Mouse (Mus musculus) lung, postnatal 4 days (tissue): ENCODE measurements around the gene Nup188.

ENCODE experiments used
- DNase-seq, 2 experiments: peaks; one replicate each; pipeline ENCODE4 v3.0.0; 2021

The Nup188 gene

DNA sequence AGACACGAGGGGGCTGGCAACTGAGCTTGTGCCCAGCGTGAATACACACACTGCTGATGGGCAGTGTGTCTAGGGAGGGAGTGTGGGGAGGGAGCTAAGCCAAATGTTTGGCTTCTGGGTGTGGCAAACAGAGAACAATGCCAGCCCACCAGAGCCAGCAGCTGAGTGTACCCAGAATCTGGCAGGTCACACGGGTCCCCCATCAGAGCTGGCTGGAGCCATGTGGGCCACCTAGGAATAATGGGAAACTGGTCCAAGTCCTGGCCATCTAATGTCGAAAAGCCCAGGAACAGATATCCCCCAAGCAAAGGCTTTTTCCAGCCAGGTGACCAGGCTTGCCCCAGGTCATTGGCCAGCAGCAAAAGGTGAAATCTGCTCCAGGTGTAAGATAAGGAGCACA, 69.7 kb downstream of the Nup188 start:
- DNase-seq: no peak

- DNase-seq: no peak
Measured at GRCm38 (mm10) chr2:30356266-30356665, 70.1 kb downstream of the Nup188 start.

- DNase-seq: no peak
Measured at GRCm38 (mm10) chr2:30356906-30357305, 70.7 kb downstream of the Nup188 start.

DNA sequence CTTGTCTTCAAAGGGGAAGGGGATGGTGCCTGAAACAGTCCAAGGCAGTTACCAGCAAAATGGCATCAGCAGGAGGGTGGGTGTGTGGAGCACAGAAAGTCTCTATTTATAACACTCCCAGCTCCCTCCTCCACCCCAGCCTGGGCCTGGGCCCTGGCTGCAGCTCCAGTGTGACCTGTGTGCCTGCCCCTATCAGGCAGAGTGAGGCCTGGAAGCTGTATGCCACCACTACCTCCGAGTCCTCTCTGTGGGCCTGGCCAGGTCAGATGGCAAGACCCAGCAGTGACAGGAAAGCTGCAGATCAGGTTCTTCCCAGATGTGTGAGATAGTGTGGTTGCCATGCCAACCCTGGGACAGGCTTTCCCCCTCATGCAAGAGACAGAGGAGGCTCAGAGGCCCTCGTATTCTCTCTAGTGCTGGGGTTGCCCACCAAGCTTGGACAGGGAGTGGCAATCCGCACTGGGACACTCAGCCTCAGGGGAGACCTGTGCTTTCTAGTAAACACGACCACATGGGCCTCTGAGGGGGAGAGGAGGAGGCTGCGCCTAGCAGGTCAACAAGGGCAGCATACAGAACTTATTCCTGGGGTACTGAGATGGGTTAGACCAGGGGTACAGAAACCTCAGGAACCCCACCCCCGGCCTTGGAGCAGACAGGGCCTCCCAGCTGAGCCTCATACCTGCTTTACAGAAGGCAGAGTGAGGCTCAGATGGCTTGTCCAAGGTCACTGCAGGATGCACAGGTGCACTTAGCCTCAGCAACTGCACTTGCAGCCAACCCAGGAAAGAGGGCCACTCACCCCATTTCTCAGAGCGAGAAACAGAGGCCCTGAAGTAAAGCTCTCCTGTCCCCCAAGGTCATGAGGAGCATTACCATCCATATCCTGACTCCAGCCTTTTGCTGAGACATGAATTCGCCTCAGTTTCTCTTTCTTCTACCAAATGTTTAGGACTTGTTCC, 71.6 kb downstream of the Nup188 start:
- no peak for DNase-seq

- peak; percentile 89 to 93 for DNase-seq
Measured at GRCm38 (mm10) chr2:30358533-30359531, 72.6 kb downstream of the Nup188 start, which contains the start of gene Sh3glb2. TSS of gene Sh3glb2 (minus strand) at chr2:30359337.

- DNase-seq: no peak
Measured at GRCm38 (mm10) chr2:30360626-30361025, 74.4 kb downstream of the Nup188 start.

DNA sequence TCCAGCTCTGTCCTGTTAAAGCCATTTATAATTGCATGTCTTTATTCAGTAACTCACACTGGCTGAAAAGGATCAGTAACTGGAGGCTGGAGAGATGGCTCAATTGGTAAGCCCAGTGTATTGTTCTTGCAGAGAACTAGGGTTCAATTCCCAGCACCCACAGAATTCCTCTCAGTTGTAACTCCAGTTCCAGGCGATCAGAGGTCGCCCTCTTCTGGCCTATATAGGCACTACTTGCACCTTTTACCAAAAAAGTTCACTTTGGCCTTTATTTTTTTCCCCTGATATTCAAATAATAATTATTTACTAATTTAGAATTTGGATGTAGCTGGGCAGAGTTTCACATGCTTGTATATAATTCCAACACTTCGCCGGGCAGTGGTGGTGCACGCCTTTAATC, 76.7 kb downstream of the Nup188 start:
- no peak for DNase-seq

DNA sequence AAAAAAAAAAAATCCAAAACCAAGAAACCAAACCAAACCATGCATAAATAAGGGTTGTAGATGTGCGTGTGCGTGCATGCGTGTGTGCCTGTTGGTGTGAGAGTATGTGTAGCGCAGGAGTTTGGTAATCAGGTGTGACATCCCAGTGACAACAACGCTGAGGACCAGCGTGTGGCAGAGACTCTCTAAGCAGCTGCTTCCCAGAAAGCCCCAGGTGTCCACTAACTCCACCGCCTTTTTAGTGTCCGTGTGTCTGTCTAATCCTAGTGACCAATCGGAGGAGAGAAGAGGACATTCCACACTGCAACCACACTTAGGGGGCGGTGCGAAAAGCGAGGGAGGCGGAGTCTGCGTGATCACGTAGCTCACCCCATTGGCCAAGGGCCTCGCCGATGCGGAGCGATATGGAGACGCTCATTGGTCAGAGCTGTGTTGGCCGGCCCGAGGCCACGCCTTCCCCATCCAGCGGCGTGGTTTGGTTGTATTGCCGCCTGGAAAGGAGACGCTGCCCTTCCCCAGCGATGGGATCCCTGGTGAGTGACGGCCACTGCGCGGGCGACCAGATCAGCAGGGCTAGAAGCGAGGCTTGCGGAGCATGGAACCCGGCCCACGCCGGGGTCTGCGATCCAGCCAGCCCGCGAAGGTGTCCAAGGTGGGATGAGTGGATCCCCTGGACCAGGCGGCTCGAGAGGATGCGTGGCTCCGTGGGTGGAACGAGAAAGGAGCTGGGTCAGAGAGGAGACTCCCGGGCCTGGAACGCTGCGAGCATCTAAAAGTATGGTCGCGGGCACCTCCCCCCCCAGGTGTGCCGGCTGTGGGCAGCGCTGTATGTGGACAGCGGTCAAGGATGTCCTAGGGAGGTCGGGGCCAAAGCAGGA, 77.8 kb downstream of the Nup188 start, which contains the start of gene Miga2:
Gene Miga2, plus strand, starts transcription at position 461 of the 878 bp plus-strand sequence.
- peak; percentile 99 for DNase-seq

- DNase-seq: no peak
Measured at GRCm38 (mm10) chr2:30365281-30366069, 79.3 kb downstream of the Nup188 start.

GRCm38 (mm10) chr2:30366203-30366602, 80.0 kb downstream of the Nup188 start:
- DNase-seq: peak; percentile 55 to 83

- peak in 1 of 2 experiments; percentile 69 for DNase-seq
Measured at GRCm38 (mm10) chr2:30371544-30371943, 85.3 kb downstream of the Nup188 start.

GRCm38 (mm10) chr2:30372726-30373125, 86.5 kb downstream of the Nup188 start:
- DNase-seq: no peak

DNA sequence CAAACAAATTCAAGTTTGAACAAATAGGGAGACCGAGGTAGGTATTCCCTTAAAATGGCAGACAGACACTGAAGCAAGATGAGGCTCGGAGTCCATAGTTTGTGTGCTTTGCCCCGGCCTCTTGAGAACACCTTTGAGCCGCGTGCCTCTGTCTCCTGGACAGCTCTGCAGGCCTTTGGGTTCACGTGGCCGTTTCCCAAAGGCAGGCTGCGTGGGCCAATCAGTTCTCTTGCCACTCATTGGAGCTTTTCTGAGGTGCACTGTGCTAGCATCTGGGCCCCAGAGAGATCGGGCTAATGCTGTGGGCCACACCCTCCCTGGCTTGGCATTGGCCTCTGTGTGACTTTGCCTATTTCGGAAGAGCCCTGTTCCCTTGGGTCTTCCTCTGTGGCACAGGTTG, 89.7 kb downstream of the Nup188 start:
- DNase-seq: no peak

GRCm38 (mm10) chr2:30377721-30378120, 91.5 kb downstream of the Nup188 start:
- no peak for DNase-seq

- peak in 1 of 2 experiments; percentile 62 for DNase-seq
Measured at GRCm38 (mm10) chr2:30379307-30379706, 93.1 kb downstream of the Nup188 start.

- DNase-seq: no peak
Measured at GRCm38 (mm10) chr2:30380564-30381376, 94.6 kb downstream of the Nup188 start.

GRCm38 (mm10) chr2:30381377-30381725, 95.2 kb downstream of the Nup188 start:
- DNase-seq: no peak

DNA sequence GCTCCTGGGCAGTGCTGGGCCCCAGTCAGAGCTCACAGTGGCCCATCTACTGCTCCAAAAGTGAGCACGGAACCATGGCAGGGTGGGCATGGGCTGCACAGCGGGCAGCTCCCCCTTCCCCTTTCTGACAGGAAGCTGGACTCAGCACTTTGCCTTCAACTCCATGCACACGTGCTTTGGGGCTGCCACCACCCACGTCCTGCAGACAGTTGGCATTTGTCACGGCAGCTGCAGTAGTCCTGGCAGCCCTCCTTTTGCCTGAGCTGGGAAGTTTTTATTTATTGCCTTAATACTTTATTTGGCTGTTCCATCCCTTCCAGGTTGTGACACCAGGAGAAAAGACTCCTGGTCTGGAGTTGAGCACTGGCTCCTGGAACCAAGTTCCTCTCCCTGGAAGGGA, 98.6 kb downstream of the Nup188 start:
- DNase-seq: no peak

GRCm38 (mm10) chr2:30385591-30385990, 99.4 kb downstream of the Nup188 start:
- no peak for DNase-seq

DNA sequence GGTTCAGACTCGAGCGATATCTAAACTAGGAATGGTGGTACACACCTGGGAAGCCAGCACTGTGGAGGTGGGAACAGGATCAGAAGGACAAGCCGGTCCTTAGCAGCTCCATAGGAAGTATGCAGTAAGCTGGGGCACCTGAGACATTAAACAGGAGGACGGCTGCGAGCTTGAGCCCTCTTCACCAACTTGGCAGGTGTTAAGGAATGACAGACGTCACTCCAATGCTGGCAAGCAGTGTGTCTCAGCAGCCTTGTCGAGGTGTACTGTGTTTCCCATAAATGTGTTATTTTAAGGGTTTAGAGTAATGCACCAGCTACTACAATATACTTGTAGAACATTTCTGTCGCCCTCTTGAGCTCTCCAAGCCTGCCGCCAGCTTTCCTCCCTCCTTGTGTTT, 100.7 kb downstream of the Nup188 start:
- no peak for DNase-seq
